Mouse (Mus musculus) midbrain, embryonic 16.5 days (tissue): Measurements from ENCODE around the gene Gtf2ird1. TPM values are rescaled to one million over a fixed set of nuclear protein-coding genes. Genes with fewer than 3 reads are reported as not detected.
"Not testable (repeated sequence)": the region's sequence is repeated elsewhere in the genome, so short reads cannot be mapped to it uniquely, and the experiment has no call there.

Experiments
- ATAC-seq: fragments of 200-750 bp; cut with Nextera tagmentation; 2 replicates; pipeline ENCODE4 v1.8.0; 2017; ENCODE audit warnings: moderate TSS enrichment
- H3K27ac ChIP-seq: fragments of 300-500 bp; sonication (generic); 2 replicates; pipeline ENCODE4 v1.5.1; 2014; ENCODE audit warnings: mild to moderate bottlenecking, low read length, mixed read lengths
- H3K27me3 ChIP-seq: fragments of 300-500 bp; sonication (generic); 2 replicates; pipeline ENCODE4 v1.6.1; 2014; ENCODE audit warnings: low read depth, low read length, mixed read lengths; ENCODE audit not compliant: control insufficient read depth, insufficient read depth
- H3K36me3 ChIP-seq: fragments of 300-500 bp; sonication (generic); 2 replicates; pipeline ENCODE4 v1.6.1; 2014; ENCODE audit warnings: mild to moderate bottlenecking, low read length, moderate library complexity, mixed read lengths; ENCODE audit not compliant: control insufficient read depth, insufficient read depth
- H3K4me1 ChIP-seq: fragments of 300-500 bp; sonication (generic); 2 replicates; pipeline ENCODE4 v1.6.1; 2014; ENCODE audit warnings: mild to moderate bottlenecking, low read length, mixed read lengths; ENCODE audit not compliant: control insufficient read depth, insufficient read depth
- H3K4me2 ChIP-seq: fragments of 300-500 bp; sonication (generic); 2 replicates; pipeline ENCODE4 v1.6.1; 2014; ENCODE audit warnings: mild to moderate bottlenecking, low read length, mixed read lengths
- H3K4me3 ChIP-seq: fragments of 300-500 bp; sonication (generic); 2 replicates; pipeline ENCODE4 v1.5.1; 2014; ENCODE audit warnings: low read depth, mild to moderate bottlenecking, low read length, moderate library complexity, mixed read lengths
- H3K9ac ChIP-seq: fragments of 300-500 bp; sonication (generic); 2 replicates; pipeline ENCODE4 v1.6.1; 2014; ENCODE audit warnings: low read depth, low read length, mixed read lengths
- H3K9me3 ChIP-seq: fragments of 300-500 bp; sonication (generic); replicated peaks from 2 replicates; pipeline ENCODE4 v1.6.1; 2014; ENCODE audit warnings: mild to moderate bottlenecking, low read length, mixed read lengths; ENCODE audit not compliant: control insufficient read depth, poor library complexity, severe bottlenecking
- WGBS: fragments of 180-500 bp; shearing (Covaris S2); extraction: QIAGEN DNeasy Blood & Tissue Kit; methylation state at CpG from one replicate; pipeline ENCODE4 v1.1.7; 2014; 5-methylcytosine and 5-hydroxymethylcytosine counted together
- polyA plus RNA-seq: library from polyadenylated mRNA; unstranded; fragments of >200 nt; fragmentation: Nextera tagmentation; extraction: Ambion mirVana; gene quantifications from 2 replicates; pipeline ENCODE4 v1.2.1, GENCODE M21; 2015

The Gtf2ird1 gene
- polyA plus RNA-seq, 1 experiment from 2014 or later: 74.3 TPM

- H3K4me1 ChIP-seq: no peaks in the 10 kb centered on the region; the same call in 1 of the 2 replicates
- 74% methylated on average over 4 of the region's 4 CpGs for WGBS
- H3K9ac ChIP-seq: no peak overlapping the region
- H3K27me3 ChIP-seq: no peaks in the 10 kb centered on the region
- H3K4me2 ChIP-seq: no peak overlapping the region
- H3K9me3 ChIP-seq: no peaks in the 10 kb centered on the region
- H3K4me3 ChIP-seq: no peak overlapping the region
- no peak overlapping the region for H3K27ac ChIP-seq
- H3K36me3 ChIP-seq: peaks cover 5% of the 10 kb centered on the region
- ATAC-seq: no peak
Observed at GRCm38 (mm10) chr5:134353117-134353516, 103.4 kb downstream of the Gtf2ird1 start.

GRCm38 (mm10) chr5:134352527-134353001 lies 104.0 kb downstream of the Gtf2ird1 start:
- no peaks in the 10 kb centered on the region; the same call in 1 of the 2 replicates for H3K4me1 ChIP-seq
- H3K27ac ChIP-seq: no peak overlapping the region
- H3K9me3 ChIP-seq: no peaks in the 10 kb centered on the region
- no peak overlapping the region for H3K4me3 ChIP-seq
- no peak overlapping the region for H3K4me2 ChIP-seq
- ATAC-seq: no peak
- H3K27me3 ChIP-seq: no peaks in the 10 kb centered on the region
- no peaks in the 10 kb centered on the region for H3K36me3 ChIP-seq
- 92% methylated on average over 3 of the region's 3 CpGs for WGBS
- no peak overlapping the region for H3K9ac ChIP-seq

GRCm38 (mm10) chr5:134350660-134351059 lies 105.9 kb downstream of the Gtf2ird1 start:
- Histone ChIP-seq H3K27ac (no peak overlapping the region), H3K36me3 (no peaks in the 10 kb centered on the region), H3K9me3 (no peaks in the 10 kb centered on the region), H3K4me2 (peak overlapping the region; percentile 36), H3K9ac (no peak overlapping the region), H3K27me3 (no peaks in the 10 kb centered on the region), H3K4me1 (no peaks in the 10 kb centered on the region; the same call in 1 of the 2 replicates), H3K4me3 (no peak overlapping the region)
- ATAC-seq: 0 out of 2 replicates have a peak, but pooled peaks have one; percentile 54
- WGBS: 21% methylated on average over 10 of the region's 10 CpGs

- no peak for ATAC-seq
- WGBS: 64% methylated on average over 2 of the region's 2 CpGs
- Histone ChIP-seq H3K27me3 (no peaks in the 10 kb centered on the region), H3K36me3 (no peaks in the 10 kb centered on the region), H3K9ac (no peak overlapping the region), H3K4me3 (no peak overlapping the region), H3K4me1 (no peaks in the 10 kb centered on the region; the same call in 1 of the 2 replicates), H3K4me2 (no peak overlapping the region), H3K27ac (no peak overlapping the region), H3K9me3 (no peaks in the 10 kb centered on the region)
Observed at GRCm38 (mm10) chr5:134347066-134347465, 109.5 kb downstream of the Gtf2ird1 start.

- Histone ChIP-seq H3K9ac (no peak overlapping the region), H3K4me2 (no peak overlapping the region), H3K4me3 (no peak overlapping the region), H3K4me1 (no peaks in the 10 kb centered on the region; the same call in 1 of the 2 replicates), H3K27me3 (no peaks in the 10 kb centered on the region), H3K9me3 (no peaks in the 10 kb centered on the region), H3K36me3 (no peaks in the 10 kb centered on the region), H3K27ac (no peak overlapping the region)
- ATAC-seq: no peak
- WGBS: 75% methylated on average over 9 of the region's 9 CpGs
Observed at GRCm38 (mm10) chr5:134345449-134345848, 111.1 kb downstream of the Gtf2ird1 start.

- Histone ChIP-seq H3K9ac (no peak overlapping the region), H3K4me3 (no peak overlapping the region), H3K27ac (no peak overlapping the region), H3K27me3 (no peaks in the 10 kb centered on the region), H3K4me1 (no peaks in the 10 kb centered on the region), H3K9me3 (no peaks in the 10 kb centered on the region), H3K36me3 (no peaks in the 10 kb centered on the region), H3K4me2 (no peak overlapping the region)
- 86% methylated on average over 8 of the region's 8 CpGs for WGBS
- no peak for ATAC-seq
Observed at GRCm38 (mm10) chr5:134344076-134344475, 112.4 kb downstream of the Gtf2ird1 start.

- ATAC-seq, H3K27me3 ChIP-seq, H3K4me2 ChIP-seq, H3K4me1 ChIP-seq, H3K4me3 ChIP-seq, H3K9me3 ChIP-seq, H3K36me3 ChIP-seq, H3K27ac ChIP-seq, H3K9ac ChIP-seq: not testable (repeated sequence)
- WGBS: 91% methylated on average over 2 of the region's 4 CpGs
Observed at GRCm38 (mm10) chr5:134343530-134343929, 113.0 kb downstream of the Gtf2ird1 start.

GRCm38 (mm10) chr5:134342503-134343205 lies 113.9 kb downstream of the Gtf2ird1 start:
- no peak for ATAC-seq
- H3K9ac ChIP-seq: no peak overlapping the region
- no peaks in the 10 kb centered on the region for H3K27me3 ChIP-seq
- no peaks in the 10 kb centered on the region for H3K4me1 ChIP-seq
- no peaks in the 10 kb centered on the region for H3K9me3 ChIP-seq
- H3K4me2 ChIP-seq: no peak overlapping the region
- no peak overlapping the region for H3K4me3 ChIP-seq
- H3K36me3 ChIP-seq: no peaks in the 10 kb centered on the region
- WGBS: 86% methylated on average over 18 of the region's 18 CpGs
- H3K27ac ChIP-seq: no peak overlapping the region

- no peaks in the 10 kb centered on the region for H3K27me3 ChIP-seq
- WGBS: 95% methylated on average over 5 of the region's 5 CpGs
- H3K36me3 ChIP-seq: no peaks in the 10 kb centered on the region
- H3K4me1 ChIP-seq: no peaks in the 10 kb centered on the region
- H3K27ac ChIP-seq: no peak overlapping the region
- no peaks in the 10 kb centered on the region for H3K9me3 ChIP-seq
- H3K4me2 ChIP-seq: no peak overlapping the region
- no peak overlapping the region for H3K4me3 ChIP-seq
- ATAC-seq: no peak
- no peak overlapping the region for H3K9ac ChIP-seq
Observed at GRCm38 (mm10) chr5:134341721-134342120, 114.8 kb downstream of the Gtf2ird1 start.
